ENCODE assay signal across 17 mouse cellular contexts in genomic region chr8:106127054-106127453, GRCm38 (mm10). TPM values are rescaled to one million over a fixed set of nuclear protein-coding genes. Genes with fewer than 3 reads are reported as not detected.
DNase-seq lines count a peak whose midpoint lies in the region; ATAC-seq and TF ChIP-seq lines count a peak whose summit lies in the region.
"Had no signal": no experiment of that assay in that cellular context is flagged by ENCODE, and none has a peak within 500 bp of the region (broad histone marks: within the 10 kb centered on the region; RNA-seq: fewer than 3 reads in every experiment).

No protein-coding gene starts in this region.

- no peak overlapping the region for H3K4me3 ChIP-seq in intestine, postnatal 0 days (ENCODE audit: low read depth, low read length)
- H3K4me3 ChIP-seq in intestine, embryonic 15.5 days (replicated peaks), result no peak overlapping the region
- H3K4me3 ChIP-seq in stomach, postnatal 0 days (ENCODE audit: low read depth, low read length), result no peak overlapping the region
- H3K4me3 ChIP-seq: kidney, embryonic 15.5 days; neural tube, embryonic 12.5 days had no signal

- H3K27ac ChIP-seq in intestine, postnatal 0 days (ENCODE audit: low read depth, low read length), result no peak overlapping the region
- no peak overlapping the region for H3K27ac ChIP-seq in intestine, embryonic 15.5 days
- H3K27ac ChIP-seq in stomach, postnatal 0 days (replicated peaks), result no peak overlapping the region
- H3K27ac ChIP-seq: kidney, embryonic 15.5 days; neural tube, embryonic 12.5 days had no signal

- TF ChIP-seq CTCF in intestine, postnatal 0 days (IDR thresholded peaks at IDR 0.05; ENCODE audit: low read depth), result peak; percentile 28; the same call in 1 of the 2 replicates
- peak; percentile 46 for TF ChIP-seq CTCF in stomach, postnatal 0 days (IDR thresholded peaks at IDR 0.05; ENCODE audit: low read depth)

- 70% methylated on average over 3 of the region's 3 CpGs for WGBS in intestine, postnatal 0 days
- WGBS in intestine, embryonic 15.5 days, result 65% methylated on average over 3 of the region's 3 CpGs
- WGBS in stomach, postnatal 0 days, result 64% methylated on average over 3 of the region's 3 CpGs

- H3K4me2 ChIP-seq in intestine, postnatal 0 days (replicated peaks; ENCODE audit: low read depth), result no peak overlapping the region
- H3K4me2 ChIP-seq in intestine, embryonic 15.5 days (replicated peaks), result no peak overlapping the region
- H3K4me2 ChIP-seq in stomach, postnatal 0 days (replicated peaks; ENCODE audit: low read depth), result no peak overlapping the region
- H3K4me2 ChIP-seq: kidney, embryonic 15.5 days; neural tube, embryonic 12.5 days had no signal

- no peaks in the 10 kb centered on the region for H3K9me3 ChIP-seq in intestine, postnatal 0 days (ENCODE audit: control insufficient read depth)
- no peaks in the 10 kb centered on the region for H3K9me3 ChIP-seq in intestine, embryonic 15.5 days
- no peaks in the 10 kb centered on the region for H3K9me3 ChIP-seq in stomach, postnatal 0 days (ENCODE audit: control insufficient read depth, low read length)
- H3K9me3 ChIP-seq: kidney, embryonic 15.5 days; neural tube, embryonic 12.5 days had no signal

- H3K4me1 ChIP-seq in intestine, postnatal 0 days (replicated peaks; ENCODE audit: control insufficient read depth, insufficient read depth, low read length), result no peaks in the 10 kb centered on the region
- no peaks in the 10 kb centered on the region for H3K4me1 ChIP-seq in intestine, embryonic 15.5 days (replicated peaks)
- no peaks in the 10 kb centered on the region for H3K4me1 ChIP-seq in stomach, postnatal 0 days (replicated peaks; ENCODE audit: control insufficient read depth, insufficient read depth)
- H3K4me1 ChIP-seq: kidney, embryonic 15.5 days; neural tube, embryonic 12.5 days had no signal

- H3K27me3 ChIP-seq in intestine, postnatal 0 days (replicated peaks; ENCODE audit: control insufficient read depth, insufficient read depth, low read length), result no peaks in the 10 kb centered on the region
- H3K27me3 ChIP-seq in intestine, embryonic 15.5 days (replicated peaks), result no peaks in the 10 kb centered on the region
- H3K27me3 ChIP-seq in stomach, postnatal 0 days (ENCODE audit: control insufficient read depth, insufficient read depth, low read length), result no peaks in the 10 kb centered on the region
- H3K27me3 ChIP-seq: kidney, embryonic 15.5 days; neural tube, embryonic 12.5 days had no signal

- peak; percentile 32 for DNase-seq in lung, postnatal 25 days (ENCODE audit: low spot score)
- no peak for DNase-seq in lung, postnatal 36 days
- peak; percentile 45 for DNase-seq in ZHBTc4 (ENCODE audit: low read depth, low spot score)
- no peak for DNase-seq in stomach, postnatal 0 days (ENCODE audit: low spot score)
- DNase-seq in layer of hippocampus, postnatal 14 days (ENCODE audit: low spot score in 2 of 2), result no peak
- no peak for DNase-seq in kidney, adult 11 months
- DNase-seq: adrenal gland, adult 8-10 months; cerebellum, adult 11 months; cerebellum, postnatal 14 days; gastrocnemius, postnatal 10 days; right cerebral cortex, postnatal 14 days; thymus, postnatal 4 days had no signal

- TF ChIP-seq EP300 in stomach, postnatal 0 days (optimal IDR thresholded peaks at IDR 0.05), result no peak

- no peak for ATAC-seq in intestine, postnatal 0 days
- ATAC-seq in intestine, embryonic 15.5 days, result no peak; the same call in 1 of the 2 replicates
- ATAC-seq in stomach, postnatal 0 days (ENCODE audit: low FRiP score, low TSS enrichment), result 0 out of 2 replicates have a peak, but pooled peaks have one; percentile 13
- ATAC-seq: midbrain, embryonic 16.5 days had no signal

- H3K36me3 ChIP-seq in intestine, postnatal 0 days (ENCODE audit: control insufficient read depth, insufficient read depth), result peaks cover 58% of the 10 kb centered on the region
- peaks cover 25% of the 10 kb centered on the region for H3K36me3 ChIP-seq in intestine, embryonic 15.5 days
- peaks cover 8% of the 10 kb centered on the region for H3K36me3 ChIP-seq in stomach, postnatal 0 days (ENCODE audit: control insufficient read depth, insufficient read depth, low read length)

- no peak overlapping the region for H3K9ac ChIP-seq in intestine, postnatal 0 days (ENCODE audit: low read depth, low read length)
- no peak overlapping the region for H3K9ac ChIP-seq in intestine, embryonic 15.5 days
- no peak overlapping the region for H3K9ac ChIP-seq in stomach, postnatal 0 days (ENCODE audit: low read length)
- H3K9ac ChIP-seq: kidney, embryonic 15.5 days; neural tube, embryonic 12.5 days had no signal

RNA-seq across cellular contexts. Expression of gene Esrp2, which starts 9.7 kb away (rescaled TPM):
- polyA plus RNA-seq in intestine, postnatal 0 days (2015; fragmentation: Nextera tagmentation; extraction: Ambion mirVana), result 9.2 and 11.0 TPM in 2 replicates
- 30.2 and 32.7 TPM in 2 replicates for polyA plus RNA-seq in intestine, embryonic 15.5 days (2015; fragmentation: Nextera tagmentation; extraction: Ambion mirVana)
- 38.9 and 48.0 TPM in 2 replicates for polyA plus RNA-seq in stomach, postnatal 0 days (2015; fragmentation: Nextera tagmentation; extraction: Ambion mirVana)
- total RNA-seq in layer of hippocampus, postnatal 14 days (2021), result not detected

RNA-seq across cellular contexts. Expression of gene Pla2g15, which starts 23.1 kb away (rescaled TPM):
- 7.4 and 7.9 TPM in 2 replicates for polyA plus RNA-seq in intestine, postnatal 0 days (2015; fragmentation: Nextera tagmentation; extraction: Ambion mirVana)
- polyA plus RNA-seq in intestine, embryonic 15.5 days (2015; fragmentation: Nextera tagmentation; extraction: Ambion mirVana), result 10.2 and 10.7 TPM in 2 replicates
- 5.6 and 5.7 TPM in 2 replicates for polyA plus RNA-seq in stomach, postnatal 0 days (2015; fragmentation: Nextera tagmentation; extraction: Ambion mirVana)
- total RNA-seq in layer of hippocampus, postnatal 14 days (2021), result 10 to 100 TPM; 18.5 to 19.4 TPM

RNA-seq across cellular contexts. Expression of gene Slc7a6, which starts 41.6 kb away (rescaled TPM):
- 18.0 and 18.4 TPM in 2 replicates for polyA plus RNA-seq in intestine, postnatal 0 days (2015; fragmentation: Nextera tagmentation; extraction: Ambion mirVana)
- polyA plus RNA-seq in intestine, embryonic 15.5 days (2015; fragmentation: Nextera tagmentation; extraction: Ambion mirVana), result 34.4 and 37.9 TPM in 2 replicates
- 24.3 and 25.8 TPM in 2 replicates for polyA plus RNA-seq in stomach, postnatal 0 days (2015; fragmentation: Nextera tagmentation; extraction: Ambion mirVana)
- 10 to 100 TPM; 25.7 to 26.3 TPM for total RNA-seq in layer of hippocampus, postnatal 14 days (2021)

Comparison
In these comparisons a context has a peak if more than half of its experiments do, and no peak if none do; other contexts are left out.
1. DNase-seq: peak in lung, postnatal 25 days (single experiment) and ZHBTc4 (single experiment); none in lung, postnatal 36 days (single experiment), stomach, postnatal 0 days (single experiment), layer of hippocampus, postnatal 14 days (0 of 2) and kidney, adult 11 months (single experiment).